Mouse (Mus musculus) ovary, postnatal 36 days (tissue): Measurements from ENCODE around the gene B830017H08Rik.

Source experiments
- DNase-seq: peaks from one replicate; pipeline ENCODE4 v3.0.0; 2022; ENCODE audit warnings: low spot score, mixed read lengths

Gene B830017H08Rik

DNA sequence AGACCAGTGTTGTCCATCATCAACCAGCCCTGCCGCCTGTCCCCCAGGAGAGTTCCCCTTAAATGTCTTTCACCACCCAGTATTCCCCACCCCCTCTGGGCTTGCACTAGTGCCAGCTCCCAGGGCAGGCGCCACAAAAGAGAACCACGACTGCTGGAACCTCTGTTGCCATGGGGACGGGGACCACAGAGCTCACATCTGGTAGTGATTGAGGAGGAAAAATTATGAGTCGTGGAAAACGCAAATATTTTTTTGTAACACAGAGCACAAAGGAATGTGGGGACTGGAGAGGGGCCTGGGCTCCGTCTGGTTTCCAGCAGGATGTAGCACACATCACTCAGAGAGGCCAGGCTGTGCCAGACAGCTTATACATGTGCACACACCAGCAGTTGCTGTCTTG is 23.2 kb upstream of the B830017H08Rik start:
- no peak for DNase-seq

DNA sequence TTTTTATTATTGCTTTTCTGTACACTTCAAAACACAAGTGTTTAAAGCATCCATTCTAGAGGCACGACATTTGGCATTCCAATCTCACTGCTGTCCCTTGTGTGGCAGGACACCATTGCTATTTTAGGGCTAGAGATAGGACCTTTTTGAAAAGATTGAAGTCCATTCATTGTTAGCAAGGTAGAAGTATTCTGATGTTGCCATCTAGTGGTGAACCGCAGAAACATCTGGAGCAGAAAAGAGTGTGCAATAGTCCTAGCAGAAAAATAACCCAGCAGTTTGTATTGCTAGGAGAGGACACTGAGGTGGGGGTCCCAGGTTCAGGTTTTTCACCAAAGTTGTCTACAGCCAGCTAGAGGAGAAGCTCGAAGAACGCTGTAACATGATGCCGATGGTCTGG is 20.8 kb upstream of the B830017H08Rik start:
- DNase-seq, result no peak

DNA sequence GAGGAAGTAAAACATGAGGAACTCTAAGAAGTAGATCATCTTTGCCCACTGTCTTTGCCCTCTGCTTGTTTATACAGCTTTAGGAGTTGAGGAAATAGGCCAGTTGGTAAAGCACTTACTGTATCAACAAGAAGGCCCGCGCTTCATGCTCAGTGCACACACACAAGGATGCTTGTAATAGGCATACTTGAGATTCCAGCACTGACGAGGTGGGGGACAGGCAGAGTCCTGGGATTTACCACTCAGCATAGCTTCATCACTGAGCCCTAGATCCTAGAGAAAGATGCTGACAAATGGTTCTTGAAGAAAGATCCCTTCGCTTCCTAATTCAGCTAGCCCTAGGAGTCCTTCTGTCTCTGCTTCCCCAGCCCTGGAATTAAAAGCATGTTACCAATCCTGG is 19.7 kb upstream of the B830017H08Rik start:
- DNase-seq, result no peak

DNA sequence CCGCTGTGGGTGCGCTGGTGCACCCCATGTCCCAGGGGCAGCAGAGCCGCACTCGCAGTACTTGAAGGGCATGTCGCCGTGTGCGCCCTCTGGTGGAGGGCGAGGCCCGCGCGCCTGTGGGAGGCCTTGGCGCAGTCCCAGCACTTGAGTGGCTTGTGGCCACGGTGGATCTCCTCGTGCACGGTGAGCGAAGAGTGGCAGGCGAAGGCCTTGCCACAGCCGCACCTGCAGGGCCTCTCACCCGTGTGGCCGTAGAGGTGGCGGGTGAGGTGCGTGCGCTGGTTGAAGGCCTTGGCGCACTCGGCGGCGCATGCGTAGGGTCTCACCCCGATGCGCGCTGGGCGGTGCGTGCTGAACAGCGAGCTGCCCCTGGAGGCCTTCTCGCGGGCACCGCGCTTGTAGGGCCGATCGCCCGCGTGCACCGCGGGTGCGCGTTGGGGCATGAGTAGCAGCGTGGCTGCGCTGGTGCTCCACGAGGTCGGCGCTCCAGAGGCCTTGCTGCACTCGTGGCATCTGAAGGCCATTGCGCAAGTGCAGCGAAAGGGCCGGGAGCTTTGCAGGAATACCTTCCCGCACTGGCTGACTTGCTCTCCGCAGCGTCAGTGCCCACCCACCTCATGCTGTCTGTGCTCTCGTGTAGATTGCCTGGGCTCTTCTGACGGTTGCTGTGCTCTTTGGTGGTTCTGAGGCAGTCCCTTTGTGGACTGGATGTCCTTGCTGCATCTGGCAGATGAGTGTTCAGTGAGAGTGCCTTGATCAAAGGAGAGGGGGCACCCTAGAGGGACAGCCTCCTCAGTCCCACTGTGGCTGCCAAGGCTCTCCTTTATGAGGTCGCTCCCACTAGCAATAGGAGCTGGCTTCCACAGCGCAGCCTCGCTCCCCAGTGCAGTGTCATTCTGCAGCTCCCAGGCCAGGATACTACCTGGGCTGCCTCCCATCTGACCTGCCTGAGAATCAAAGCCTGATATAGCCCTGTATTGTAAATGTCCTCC is 17.2 kb upstream of the B830017H08Rik start:
- peak; percentile 77 for DNase-seq

DNA sequence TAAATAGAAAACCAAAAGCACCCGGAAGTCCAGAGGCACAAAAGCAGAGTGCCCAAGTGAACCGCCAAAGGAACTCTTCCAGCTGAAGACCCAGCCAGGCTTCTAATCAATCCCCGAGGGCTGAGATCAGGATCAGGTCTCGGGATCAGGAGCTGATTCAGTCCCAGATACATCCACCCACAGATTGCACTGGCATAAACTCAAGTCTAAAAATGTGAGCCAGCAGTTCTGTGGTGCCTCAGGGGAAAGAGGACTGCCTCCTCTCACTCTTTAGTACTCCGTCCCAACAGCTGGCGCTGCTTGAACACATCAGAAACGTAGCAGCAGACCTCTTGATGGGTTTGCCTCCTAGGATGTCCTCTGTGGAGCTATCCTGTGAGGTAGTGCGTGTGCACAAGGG is 16.4 kb upstream of the B830017H08Rik start:
- DNase-seq, result no peak

DNA sequence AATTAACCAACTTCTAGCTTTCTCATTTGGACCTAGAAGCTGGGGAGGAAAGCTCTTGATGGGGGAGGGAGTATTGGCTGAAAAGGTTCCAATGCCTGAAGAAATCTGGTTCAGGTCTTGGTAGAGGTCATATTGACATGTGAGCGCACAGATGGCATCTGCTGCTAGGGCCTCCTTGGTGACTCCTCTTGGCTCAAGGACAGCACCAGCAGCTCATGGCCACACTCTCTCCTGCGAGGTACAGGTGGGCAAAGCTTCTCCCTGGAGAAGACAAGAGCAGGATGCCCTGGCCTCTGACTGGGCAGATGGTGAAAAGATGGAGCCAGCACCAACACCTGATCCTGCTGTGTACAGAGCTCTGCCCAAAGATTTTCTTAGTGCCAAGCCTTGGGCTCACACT is 6.4 kb upstream of the B830017H08Rik start:
- no peak for DNase-seq

DNA sequence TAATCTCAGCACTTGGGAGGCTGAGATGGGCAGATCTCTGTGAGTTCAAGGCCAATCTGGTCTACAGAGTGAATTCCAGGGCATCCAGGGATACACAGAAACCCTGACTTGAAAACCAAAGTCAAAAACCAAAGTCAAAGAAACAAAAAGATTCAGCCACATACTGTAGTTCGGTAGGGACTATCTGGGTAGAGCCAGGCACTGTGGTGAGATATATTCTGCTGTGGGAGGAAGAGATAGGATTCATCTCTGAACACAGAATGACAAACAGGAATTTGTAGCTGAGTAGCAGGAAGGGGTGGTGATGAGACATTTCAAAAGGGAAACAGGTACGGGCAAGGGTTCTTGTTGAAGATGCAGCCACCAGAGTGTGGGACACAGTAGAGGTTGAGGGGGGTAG is 4.7 kb upstream of the B830017H08Rik start:
- no peak for DNase-seq

DNA sequence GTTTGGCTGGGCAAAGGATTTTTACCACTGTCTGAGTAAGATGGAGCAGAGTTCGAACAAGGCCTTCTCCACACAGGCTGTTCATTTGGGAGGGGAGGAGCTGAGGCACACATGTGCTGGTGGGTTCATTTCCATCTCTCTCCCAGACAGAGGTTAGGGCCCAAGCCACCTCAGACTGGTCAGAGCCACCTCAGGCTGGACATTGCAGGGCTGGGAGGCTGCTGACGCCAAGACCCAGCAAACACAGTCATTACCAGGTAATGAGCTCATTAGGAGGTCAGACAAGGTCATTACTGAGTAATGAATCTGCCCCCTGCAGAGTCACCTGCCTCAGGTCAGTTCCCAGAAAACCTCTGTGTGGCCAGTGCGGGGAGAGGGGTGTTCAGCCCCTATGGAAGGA is 4.1 kb upstream of the B830017H08Rik start:
- DNase-seq, result no peak

DNA sequence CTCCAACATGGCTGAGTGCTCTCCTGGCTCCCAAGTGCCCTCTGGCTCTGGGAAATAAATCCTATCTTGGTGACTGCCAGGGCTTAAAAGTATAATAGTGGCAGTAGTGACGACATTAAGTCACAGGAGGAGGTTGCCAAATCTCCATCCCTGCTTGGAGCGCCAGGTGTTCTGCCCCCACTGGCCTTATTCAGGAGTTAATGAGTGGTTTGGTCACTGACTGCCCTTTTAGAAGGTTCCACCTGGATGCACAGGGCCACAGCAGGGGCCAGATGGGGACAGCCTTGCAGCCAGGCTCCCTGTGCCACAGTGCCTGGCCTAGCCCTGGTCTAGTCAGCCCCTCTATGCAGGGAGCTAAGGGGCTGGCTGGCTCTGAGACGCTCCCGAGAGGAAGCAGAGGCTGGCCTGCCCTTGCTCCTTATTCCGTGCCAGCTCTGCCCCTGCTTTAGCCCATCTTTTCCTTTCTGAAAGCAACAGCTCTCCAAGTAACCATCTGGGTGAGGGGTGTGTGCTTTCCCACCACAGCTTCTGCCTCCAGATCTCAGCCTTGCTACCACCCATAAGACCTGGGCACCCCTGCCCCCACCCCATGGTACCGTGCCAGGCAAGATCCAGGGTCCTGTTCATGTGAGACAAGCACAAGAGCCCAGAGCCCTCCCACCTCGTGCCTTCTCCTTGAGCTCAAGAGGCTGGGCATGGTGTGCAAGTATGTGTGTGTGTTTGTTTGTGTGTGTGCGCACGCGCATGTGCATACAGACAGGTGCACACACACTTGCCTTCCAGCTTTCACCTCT is 2.3 kb upstream of the B830017H08Rik start:
- no peak for DNase-seq

DNA sequence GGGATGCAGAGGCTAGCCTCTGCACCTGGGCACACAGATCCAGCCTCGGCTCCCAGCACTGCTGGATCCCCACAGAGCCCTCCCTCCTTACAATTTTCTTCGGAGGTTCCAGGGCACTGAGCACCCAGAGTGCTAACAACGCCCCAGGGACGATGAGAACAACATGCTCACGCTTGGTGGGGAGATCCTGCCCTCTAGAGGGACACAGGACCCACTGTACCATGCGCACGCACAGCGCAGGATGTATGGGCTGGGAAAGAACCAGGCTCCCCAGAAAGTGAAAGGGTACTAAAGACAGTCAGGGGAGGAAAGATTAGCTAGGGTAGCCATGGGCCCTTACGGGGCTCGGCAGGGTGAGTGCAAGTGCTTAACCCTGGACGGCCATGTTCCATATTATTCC is 1.1 kb upstream of the B830017H08Rik start:
- no peak for DNase-seq

DNA sequence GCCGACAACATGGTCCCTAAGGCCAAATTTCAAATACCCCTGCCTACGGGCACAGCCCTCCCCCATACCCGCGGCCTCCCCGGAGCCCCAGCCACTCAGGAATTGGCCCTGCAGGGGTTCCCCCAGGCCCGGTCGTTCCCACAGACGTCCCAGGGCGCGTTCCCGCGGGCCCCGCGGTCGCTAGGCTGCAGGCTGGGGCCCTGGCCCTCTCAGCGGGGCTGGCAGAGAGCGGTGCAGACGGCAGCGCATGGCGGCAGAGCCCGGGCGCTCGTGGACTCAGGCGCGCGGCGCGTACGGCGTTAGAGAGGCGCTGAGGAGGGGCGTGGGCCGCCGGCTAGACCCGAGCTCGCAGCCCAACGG is 380 bp downstream of the B830017H08Rik start:
- DNase-seq, result peak; percentile 41

DNA sequence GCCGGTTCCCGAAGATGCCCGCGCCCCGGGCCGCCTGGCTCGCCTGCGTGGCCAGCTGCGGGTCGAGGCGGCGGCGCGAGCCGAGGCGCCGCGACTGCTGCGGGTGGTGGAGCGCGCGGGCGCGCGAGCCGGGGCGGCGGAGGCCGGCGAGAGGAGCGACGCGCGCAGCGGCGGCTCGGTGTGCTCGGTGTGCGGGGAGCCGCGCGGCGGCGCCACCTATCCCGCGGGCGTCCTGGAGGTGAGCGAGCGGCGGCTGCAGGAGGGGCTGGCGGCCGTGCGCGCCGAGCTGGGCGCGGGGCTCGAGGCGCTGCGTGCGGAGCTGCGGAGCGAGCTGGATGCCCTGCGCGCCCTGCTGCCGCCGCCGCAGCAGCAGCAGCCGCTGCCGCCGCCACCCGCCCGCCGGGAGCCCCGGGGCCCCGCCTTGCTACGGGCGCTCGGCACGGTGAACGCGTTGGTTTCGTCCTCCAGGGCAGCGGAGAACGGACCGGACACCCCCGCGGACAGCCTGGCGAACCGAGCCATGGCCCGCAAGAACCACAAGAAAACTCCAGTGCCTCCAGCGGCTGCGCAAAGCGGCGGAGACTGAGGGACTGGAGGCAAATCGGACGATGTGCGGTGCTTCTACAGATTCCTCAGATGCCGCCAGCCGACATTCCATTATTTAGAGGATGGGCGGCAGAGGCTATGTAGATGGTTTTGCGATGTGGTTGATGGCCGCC is 919 bp downstream of the B830017H08Rik start:
- peak; percentile 48 for DNase-seq

DNA sequence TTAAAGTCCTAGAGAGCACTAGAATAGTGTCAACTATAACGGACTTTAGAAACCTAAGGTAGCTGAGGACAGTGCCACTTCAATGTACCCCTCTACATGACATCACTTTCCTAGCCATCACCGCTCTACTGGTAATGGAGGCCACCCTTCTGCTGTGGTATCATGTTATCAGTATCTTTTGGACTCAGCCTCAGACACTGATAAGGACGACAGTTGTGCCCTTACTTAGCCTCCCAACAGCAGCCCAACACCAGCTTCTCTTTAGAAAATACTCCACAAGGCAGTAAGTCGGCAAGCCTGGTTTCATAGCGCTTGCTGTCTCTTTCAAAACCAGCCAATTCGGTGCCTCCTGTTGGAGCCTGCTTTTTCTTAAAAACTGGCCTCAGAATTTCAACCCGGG is 1.6 kb downstream of the B830017H08Rik start:
- no peak for DNase-seq

DNA sequence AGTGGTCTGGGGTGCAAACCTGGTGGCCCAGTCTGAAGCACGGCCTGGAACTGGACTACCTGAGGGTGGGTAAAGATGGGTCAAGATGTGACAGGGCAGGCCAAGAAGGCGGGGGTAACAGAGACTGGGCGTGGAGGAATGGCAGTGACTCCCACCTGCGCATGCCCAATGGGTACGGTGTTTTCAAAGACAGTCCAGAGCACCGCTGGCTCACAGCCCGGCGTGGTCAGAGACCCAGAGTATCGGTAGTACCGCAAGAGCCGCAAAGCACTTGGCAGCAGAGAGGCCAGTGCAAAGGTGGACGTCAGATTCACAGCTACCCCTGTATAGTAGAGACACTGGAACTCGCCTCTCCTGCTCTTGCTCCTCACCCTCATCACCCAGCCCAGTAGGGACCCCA is 2.6 kb downstream of the B830017H08Rik start:
- DNase-seq, result no peak

DNA sequence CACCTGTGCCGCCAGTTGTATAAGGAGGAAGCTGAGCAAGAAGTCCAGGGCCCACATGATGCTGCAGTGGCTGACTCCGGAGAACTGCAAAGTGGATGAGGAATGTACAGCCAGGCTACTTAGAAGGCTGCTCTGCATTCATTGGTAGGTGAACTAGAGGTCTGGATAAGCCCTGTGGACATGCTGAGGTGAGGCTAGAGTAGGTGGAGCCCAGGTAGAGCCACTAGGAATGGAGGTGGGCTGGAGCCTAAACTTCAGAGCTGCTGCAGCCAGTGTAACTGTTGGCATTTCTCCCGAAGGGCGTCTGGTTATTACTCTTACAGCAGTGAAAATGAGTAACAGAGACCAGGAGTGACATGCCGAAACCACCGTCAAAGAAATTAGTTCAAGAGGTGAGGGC is 5.1 kb downstream of the B830017H08Rik start, which contains the start of gene Car15:
Car15 (minus strand) TSS at position 314 of the 400 bp plus-strand sequence.
- DNase-seq, result no peak

DNA sequence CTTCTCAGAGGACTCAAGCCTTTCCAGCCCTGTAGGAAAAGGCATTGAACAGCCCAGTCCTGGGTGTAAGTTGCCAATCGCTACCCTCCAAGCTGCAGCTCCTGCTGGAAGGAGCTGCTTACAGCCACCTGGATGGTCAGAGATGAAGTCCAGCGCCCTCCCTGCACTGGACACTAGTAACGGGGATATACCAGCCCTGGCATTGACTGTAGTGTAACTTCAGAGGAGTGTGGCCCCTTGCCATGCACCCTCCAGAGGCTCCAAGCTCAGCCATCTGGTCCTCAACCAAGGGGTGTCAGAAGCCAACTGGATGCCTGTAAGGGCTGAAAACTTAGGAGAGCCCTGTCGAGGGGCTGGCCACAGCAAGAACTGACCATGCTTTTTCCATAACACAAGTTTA is 7.1 kb downstream of the B830017H08Rik start:
- DNase-seq, result no peak

DNA sequence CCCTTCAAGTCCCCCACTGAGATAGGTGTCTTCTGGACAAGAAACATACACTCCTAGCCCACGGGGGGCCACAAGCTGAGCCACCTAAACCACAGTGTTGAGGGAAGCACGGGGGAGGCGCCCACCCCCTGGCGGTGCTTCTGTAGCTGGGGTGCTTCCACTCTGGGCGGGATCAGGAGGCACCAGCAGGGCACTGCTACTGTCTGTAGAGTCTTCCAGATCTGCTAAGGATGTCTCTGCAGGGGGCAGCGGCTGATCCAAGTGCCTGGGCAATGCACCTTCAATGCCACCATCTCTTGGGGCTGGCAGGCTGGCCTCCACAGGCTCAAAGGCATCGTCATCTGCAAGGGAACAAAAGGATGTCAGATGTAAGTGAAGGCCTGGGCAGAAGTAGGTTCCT is 9.5 kb downstream of the B830017H08Rik start:
- DNase-seq, result no peak

DNA sequence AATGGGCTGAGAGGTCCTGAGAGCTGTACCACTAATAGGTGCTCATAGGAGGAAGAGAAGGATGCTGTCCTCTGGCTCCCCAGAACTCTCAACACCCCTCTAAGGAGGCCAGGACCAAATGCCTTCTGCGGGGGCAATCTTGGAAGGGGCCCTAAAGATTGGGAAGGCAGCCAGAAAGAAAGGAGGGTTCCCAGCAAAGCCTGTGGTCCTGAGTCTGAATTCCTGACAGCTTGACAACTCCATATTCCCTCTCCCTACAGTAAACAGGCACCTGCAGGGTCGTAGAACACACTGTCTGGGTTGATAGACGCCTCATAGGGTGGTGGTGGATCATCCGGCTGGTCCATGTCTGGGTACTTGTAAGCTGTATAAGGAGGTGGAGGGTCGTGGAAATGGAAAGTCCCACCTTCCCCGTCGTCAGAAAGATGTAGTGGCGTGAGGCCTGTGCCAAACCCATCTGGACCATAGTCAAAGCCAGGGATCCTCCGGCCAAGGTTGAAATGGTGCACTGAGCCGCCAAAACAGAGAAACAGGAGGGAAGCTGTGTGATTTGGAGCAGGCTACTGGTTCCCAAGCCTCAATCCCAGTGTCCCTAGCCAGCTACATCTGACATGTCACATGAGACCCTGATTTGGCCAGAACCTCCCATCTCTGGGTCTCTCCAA is 10.9 kb downstream of the B830017H08Rik start:
- DNase-seq, result no peak

DNA sequence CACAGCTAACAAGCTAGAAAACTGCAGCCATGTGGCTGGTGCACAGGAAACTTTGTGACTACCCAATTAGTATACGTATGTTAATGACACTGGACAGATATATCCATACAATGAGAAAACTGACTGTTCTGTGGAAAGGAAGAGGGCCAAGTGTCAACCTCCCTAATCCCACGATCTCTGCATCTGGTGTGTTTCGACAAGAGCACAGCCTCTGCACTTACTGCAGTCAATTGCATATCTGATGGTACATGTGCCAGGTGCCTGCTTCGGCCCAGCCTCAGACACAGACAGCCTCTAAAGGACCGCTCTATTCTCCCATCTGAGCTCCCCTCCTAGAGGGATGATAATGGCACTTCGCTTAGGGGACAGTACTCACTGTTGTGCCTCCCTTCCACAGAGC is 15.5 kb downstream of the B830017H08Rik start:
- no peak for DNase-seq

DNA sequence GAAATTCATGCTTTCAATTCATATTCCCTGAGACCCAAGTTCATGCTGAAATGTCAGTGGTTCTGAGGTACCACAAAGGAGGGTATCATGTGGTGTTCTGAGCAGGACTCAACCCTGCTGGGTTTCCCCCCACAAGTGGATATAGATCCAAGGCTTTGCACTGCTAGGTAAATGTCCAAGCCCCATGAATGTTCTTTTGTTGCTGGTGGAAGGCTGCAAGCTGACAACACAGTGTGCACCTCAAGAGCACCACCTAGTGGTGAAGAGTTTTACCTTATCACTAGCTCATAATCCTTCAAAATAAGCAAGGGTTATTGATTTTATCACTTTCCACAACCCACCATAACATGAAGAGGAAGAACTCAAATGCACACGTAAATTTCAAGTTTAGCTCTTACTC is 16.0 kb downstream of the B830017H08Rik start:
- DNase-seq, result no peak

DNA sequence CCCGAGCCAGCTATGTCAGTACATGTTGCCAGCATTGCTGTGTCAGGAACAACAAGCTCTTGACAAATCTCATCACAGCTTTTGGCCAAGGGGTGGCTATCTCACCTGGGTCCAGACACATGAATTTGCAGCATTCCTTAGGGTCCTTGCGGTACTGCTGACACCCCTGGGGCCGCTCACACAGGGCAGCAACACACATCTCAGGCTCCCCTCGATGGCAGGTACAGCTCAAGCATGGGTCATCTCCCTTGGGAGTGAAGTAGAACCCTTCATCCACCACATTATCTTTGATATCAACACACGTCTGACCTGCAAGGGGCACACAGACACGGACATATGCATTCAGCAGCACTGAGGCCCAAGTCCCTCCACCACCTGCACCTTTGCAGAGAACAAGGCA is 16.6 kb downstream of the B830017H08Rik start:
- no peak for DNase-seq

DNA sequence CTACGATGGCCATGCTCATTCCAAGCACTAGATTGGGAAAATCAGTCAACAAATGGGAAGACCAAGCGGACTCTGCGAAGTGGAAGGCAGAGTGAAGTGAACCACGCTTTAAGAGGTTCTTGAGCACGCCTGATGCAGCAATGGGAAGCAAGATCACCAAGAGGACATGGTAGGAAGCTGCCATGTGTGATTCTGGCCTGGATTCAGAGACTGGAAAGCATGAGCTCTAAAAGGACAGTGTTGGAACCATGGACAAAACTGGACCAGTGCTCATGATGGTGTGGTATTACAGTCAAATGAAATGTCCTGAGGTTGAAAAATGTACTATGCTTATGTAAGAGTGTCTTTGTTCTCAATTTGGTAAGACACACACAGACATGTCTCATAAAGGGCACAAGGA is 18.4 kb downstream of the B830017H08Rik start:
- no peak for DNase-seq
